Mouse (Mus musculus) lung, adult 2 months (tissue): Measurements from ENCODE around the gene Enah. TPM values are rescaled to one million over a fixed set of nuclear protein-coding genes. Genes with fewer than 3 reads are reported as not detected.

ENCODE experiments used
- DNase-seq: peaks from one replicate; pipeline ENCODE4 v3.0.0; 2022
- H3K4me1 ChIP-seq: fragments of 200-500 bp; 2 replicates; pipeline ENCODE4 v1.6.1; 2011; ENCODE audit warnings: low read length; ENCODE audit not compliant: control insufficient read depth, insufficient read depth
- H3K4me3 ChIP-seq: fragments of 200-500 bp; replicated peaks from 2 replicates; pipeline ENCODE3; 2011; ENCODE audit warnings: low read depth, mild to moderate bottlenecking, control low read depth, low read length; ENCODE audit errors: extremely low read depth
- CTCF ChIP-seq: fragments of 200-500 bp; IDR thresholded peaks from 2 replicates; pipeline ENCODE4 v1.5.1; 2011; ENCODE audit warnings: mild to moderate bottlenecking, low read length, control low read depth; ENCODE audit not compliant: insufficient read depth
- POLR2A ChIP-seq: fragments of 200-500 bp; IDR thresholded peaks from 2 replicates; pipeline ENCODE4 v1.6.1; 2011; ENCODE audit warnings: low read depth, mild to moderate bottlenecking, control low read depth, low read length, borderline replicate concordance; ENCODE audit errors: extremely low read depth
- WGBS: fragments of 180-500 bp; shearing (Covaris S2); methylation state at CpG from one replicate; pipeline ENCODE4 v1.1.7; 2018; 5-methylcytosine and 5-hydroxymethylcytosine counted together
- polyA plus RNA-seq: library from polyadenylated mRNA; depleted of rRNA; stranded (reverse); fragments of >200 nt; gene quantifications from 2 replicates; pipeline ENCODE4 v1.2.3, GENCODE M21; 2012

The Enah gene
- polyA plus RNA-seq, 1 experiment, result 11.1 TPM

- no peak for DNase-seq
- WGBS, result 32% methylated on average over 2 of the region's 2 CpGs
- Histone ChIP-seq H3K4me3 (no peak overlapping the region), H3K4me1 (no peaks in the 10 kb centered on the region)
- no peak for TF ChIP-seq CTCF
- TF ChIP-seq POLR2A, result no peak
Measured at GRCm38 (mm10) chr1:181937064-181937463, 82.7 kb downstream of the Enah start.

GRCm38 (mm10) chr1:181928388-181928787, 91.4 kb downstream of the Enah start:
- DNase-seq, result no peak
- H3K4me3 ChIP-seq, result no peak overlapping the region

GRCm38 (mm10) chr1:181923384-181923783, 96.4 kb downstream of the Enah start:
- WGBS, result 87% methylated on average over 24 of the region's 24 CpGs
- no peak for DNase-seq

More at GRCm38 (mm10) chr1:181928388-181928787, 91.4 kb downstream of the Enah start:
- 45% methylated on average over 5 of the region's 5 CpGs for WGBS
- no peak for TF ChIP-seq POLR2A
- no peak for TF ChIP-seq CTCF
- H3K4me1 ChIP-seq, result no peaks in the 10 kb centered on the region

GRCm38 (mm10) chr1:181921580-181922494, 98.0 kb downstream of the Enah start:
- TF ChIP-seq CTCF (no peak), POLR2A (no peak)
- no peak for DNase-seq
- no peak overlapping the region for H3K4me3 ChIP-seq
- H3K4me1 ChIP-seq, result no peaks in the 10 kb centered on the region
- WGBS, result 69% methylated on average over 33 of the region's 37 CpGs

More at GRCm38 (mm10) chr1:181923384-181923783, 96.4 kb downstream of the Enah start:
- Histone ChIP-seq H3K4me3 (no peak overlapping the region), H3K4me1 (no peaks in the 10 kb centered on the region)
- no peak for TF ChIP-seq POLR2A
- TF ChIP-seq CTCF, result no peak

GRCm38 (mm10) chr1:181911841-181912240, 107.9 kb downstream of the Enah start:
- DNase-seq, result no peak
- 93% methylated on average over 7 of the region's 7 CpGs for WGBS
- no peaks in the 10 kb centered on the region for H3K4me1 ChIP-seq
- H3K4me3 ChIP-seq, result no peak overlapping the region
- TF ChIP-seq CTCF (no peak), POLR2A (no peak)

DNA sequence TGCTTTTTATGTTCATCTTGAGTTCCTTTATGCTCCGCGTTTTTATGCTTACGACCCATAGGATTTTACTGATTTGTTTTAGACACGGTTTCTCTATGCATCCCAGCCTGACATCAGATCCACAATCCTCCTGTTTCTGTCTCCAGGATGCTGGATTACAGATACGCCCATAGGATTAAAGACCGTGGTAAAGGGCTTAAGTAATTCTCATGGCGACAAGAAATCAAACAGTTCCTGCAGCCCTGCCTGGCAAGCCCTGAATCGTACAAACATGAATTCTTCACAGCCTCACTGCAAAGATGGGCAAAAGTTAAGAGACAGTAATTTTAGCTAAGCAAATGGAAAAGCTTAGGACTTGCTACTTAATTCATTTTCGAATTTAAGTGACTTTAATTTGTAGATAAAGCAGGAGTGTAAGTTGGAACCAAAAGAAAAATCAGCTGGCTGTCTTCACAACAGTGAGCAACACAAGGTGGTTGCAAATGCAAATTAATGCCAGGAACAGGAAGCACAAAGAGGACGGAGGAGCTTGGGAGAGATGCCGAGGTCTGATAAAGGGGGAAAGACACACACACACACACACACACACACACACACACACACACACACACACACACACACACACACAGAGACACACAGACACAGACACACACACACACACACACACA, 118.0 kb downstream of the Enah start:
- DNase-seq, result no peak
- TF ChIP-seq CTCF, result no peak
- TF ChIP-seq POLR2A, result no peak
- Histone ChIP-seq H3K4me3 (no peak overlapping the region), H3K4me1 (no peaks in the 10 kb centered on the region)
- 78% methylated on average over 11 of the region's 11 CpGs for WGBS

- no peak for DNase-seq
- no peaks in the 10 kb centered on the region for H3K4me1 ChIP-seq
- no peak overlapping the region for H3K4me3 ChIP-seq
- no peak for TF ChIP-seq POLR2A
- no peak for TF ChIP-seq CTCF
- 83% methylated on average over 1 of the region's 1 CpGs for WGBS
Measured at GRCm38 (mm10) chr1:181900846-181901245, 118.9 kb downstream of the Enah start.

GRCm38 (mm10) chr1:181898961-181899360, 120.8 kb downstream of the Enah start:
- no peak for TF ChIP-seq CTCF
- no peak for TF ChIP-seq POLR2A
- 61% methylated on average over 1 of the region's 1 CpGs for WGBS
- no peaks in the 10 kb centered on the region for H3K4me1 ChIP-seq
- no peak overlapping the region for H3K4me3 ChIP-seq
- no peak for DNase-seq

DNA sequence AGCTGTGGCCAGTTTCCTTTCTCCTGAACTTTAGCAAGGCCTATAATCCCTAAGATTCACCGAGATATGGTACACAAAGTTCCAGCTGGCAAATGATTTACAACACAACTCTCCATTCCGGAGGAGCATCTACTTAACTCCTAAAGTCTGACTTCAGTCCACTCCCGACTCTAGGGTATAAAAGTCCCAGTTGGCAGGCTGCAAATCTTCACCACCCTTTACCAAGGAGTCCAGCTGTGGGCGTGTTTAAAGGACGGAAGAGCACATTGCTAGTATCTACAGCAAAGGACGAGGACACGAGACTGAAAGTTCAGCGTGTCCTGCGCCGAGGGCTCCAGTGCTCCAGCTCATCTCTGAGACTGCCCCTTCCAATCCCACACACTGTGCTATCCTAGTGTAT, 122.8 kb downstream of the Enah start:
- TF ChIP-seq CTCF, result no peak
- WGBS, result 67% methylated on average over 10 of the region's 10 CpGs
- no peaks in the 10 kb centered on the region for H3K4me1 ChIP-seq
- no peak overlapping the region for H3K4me3 ChIP-seq
- DNase-seq, result no peak
